29 mouse cellular contexts compared by ENCODE assay signal in the genomic region with DNA sequence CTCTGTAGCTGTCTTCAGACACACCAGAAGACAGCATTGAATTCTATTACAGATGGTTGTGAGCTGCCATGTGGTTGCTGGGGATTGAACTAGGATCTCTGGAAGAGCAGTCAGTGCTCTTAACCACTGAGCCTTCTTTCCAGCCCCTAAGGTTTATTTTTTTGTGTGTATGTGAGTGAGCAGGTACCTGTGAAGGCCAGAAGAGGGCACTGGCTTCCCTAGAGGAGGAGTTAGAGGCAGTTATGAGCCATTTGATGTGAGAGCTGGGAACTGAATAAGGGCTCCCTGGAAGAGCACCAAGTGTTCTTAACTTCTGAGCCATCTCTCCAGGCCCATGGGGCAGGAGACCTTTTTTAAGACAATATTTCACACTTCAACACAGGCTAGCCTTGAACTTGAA. TPM values are rescaled to one million over a fixed set of nuclear protein-coding genes. Genes with fewer than 3 reads are reported as not detected.
DNase-seq lines count a peak whose midpoint lies in the region; ATAC-seq and TF ChIP-seq lines count a peak whose summit lies in the region.
"Had no signal": no experiment of that assay in that cellular context is flagged by ENCODE, and none has a peak within 500 bp of the region (broad histone marks: within the 10 kb centered on the region; RNA-seq: fewer than 3 reads in every experiment).

No protein-coding gene starts in this region.

- TF ChIP-seq EP300 in liver, embryonic 14.5 days (IDR thresholded peaks at IDR 0.05; ENCODE audit: low read depth) = no peak

- peaks cover 13 to 15% of the 10 kb centered on the region in 2 experiments for H3K4me1 ChIP-seq in liver, embryonic 14.5 days (replicated peaks; ENCODE audit: control insufficient read depth in 2 of 2, insufficient read depth in 2 of 2, low read length in 1 of 2)
- H3K4me1 ChIP-seq in liver, embryonic 11.5 days (replicated peaks; ENCODE audit: control insufficient read depth, insufficient read depth, low read length) = peaks cover 13% of the 10 kb centered on the region
- peaks cover 32% of the 10 kb centered on the region for H3K4me1 ChIP-seq in E14TG2a.4 (replicated peaks; ENCODE audit: low read depth, low read length)

- H3K4me3 ChIP-seq in liver, embryonic 14.5 days (ENCODE audit: insufficient read depth in 1 of 2, low read depth in 2 of 2, low read length in 2 of 2) = no peak overlapping the region
- H3K4me3 ChIP-seq in liver, embryonic 11.5 days (ENCODE audit: low read depth, low read length) = no peak overlapping the region
- H3K4me3 ChIP-seq in E14TG2a.4 (replicated peaks; ENCODE audit: low read length) = no peak overlapping the region
- H3K4me3 ChIP-seq: embryonic facial prominence, embryonic 10.5 days; embryonic facial prominence, embryonic 15.5 days; forebrain, embryonic 12.5 days; heart, embryonic 10.5 days; heart, embryonic 15.5 days; hindbrain, embryonic 13.5 days; kidney, embryonic 15.5 days; limb, embryonic 12.5 days; liver, embryonic 12.5 days had no signal

- H3K9ac ChIP-seq in liver, embryonic 14.5 days (replicated peaks) = no peak overlapping the region
- no peak overlapping the region for H3K9ac ChIP-seq in liver, embryonic 11.5 days (ENCODE audit: low read depth, low read length)
- H3K9ac ChIP-seq: embryonic facial prominence, embryonic 15.5 days; forebrain, embryonic 12.5 days; heart, embryonic 15.5 days; hindbrain, embryonic 13.5 days; kidney, embryonic 15.5 days; limb, embryonic 12.5 days; liver, embryonic 12.5 days had no signal

- H3K27ac ChIP-seq in liver, embryonic 14.5 days = no peak overlapping the region
- H3K27ac ChIP-seq in liver, embryonic 11.5 days (ENCODE audit: low read depth, low read length) = no peak overlapping the region
- H3K27ac ChIP-seq: embryonic facial prominence, embryonic 10.5 days; embryonic facial prominence, embryonic 15.5 days; forebrain, embryonic 12.5 days; heart, embryonic 10.5 days; heart, embryonic 15.5 days; hindbrain, embryonic 13.5 days; kidney, embryonic 15.5 days; limb, embryonic 12.5 days; liver, embryonic 12.5 days had no signal

- H3K9me3 ChIP-seq in liver, embryonic 14.5 days (ENCODE audit: control insufficient read depth, low read length) = no peaks in the 10 kb centered on the region
- peaks cover 3% of the 10 kb centered on the region; the same call in 1 of the 2 replicates for H3K9me3 ChIP-seq in liver, embryonic 11.5 days (ENCODE audit: control insufficient read depth, low read length)
- no peaks in the 10 kb centered on the region for H3K9me3 ChIP-seq in E14TG2a.4 (ENCODE audit: low read length)
- H3K9me3 ChIP-seq: embryonic facial prominence, embryonic 10.5 days; embryonic facial prominence, embryonic 15.5 days; forebrain, embryonic 12.5 days; heart, embryonic 10.5 days; heart, embryonic 15.5 days; hindbrain, embryonic 13.5 days; kidney, embryonic 15.5 days; limb, embryonic 12.5 days; liver, embryonic 12.5 days had no signal

- no peak for DNase-seq in liver, embryonic 14.5 days (ENCODE audit: low read depth in 3 of 3, low spot score in 3 of 3)
- no peak for DNase-seq in liver, embryonic 11.5 days (ENCODE audit: low spot score)
- DNase-seq in R1 (ENCODE audit: low read depth, low spot score) = peak; percentile 72
- no peak for DNase-seq in embryo, embryonic 11 days
- DNase-seq in spleen, postnatal 4 days (ENCODE audit: low spot score in 2 of 2) = no peak
- DNase-seq: adrenal gland, adult 2 months; adrenal gland, postnatal 36 days; cerebellum, adult 18-20 months; cerebellum, postnatal 14 days; gastrocnemius, postnatal 25 days; heart, adult 11 months; heart, postnatal 36 days; kidney, adult 18-20 months; kidney, postnatal 4 days; lung, adult 2 months; lung, postnatal 10 days; midbrain, embryonic 14.5 days had no signal

- TF ChIP-seq CTCF in liver, embryonic 14.5 days (IDR thresholded peaks at IDR 0.05; ENCODE audit: low read depth) = peak; percentile 19; the same call in 1 of the 2 replicates
- 0 out of 2 replicates have a peak, but pooled peaks have one; percentile 11 for TF ChIP-seq CTCF in E14TG2a.4 (conservative IDR thresholded peaks at IDR 0.05; ENCODE audit: low read length)

- peaks cover 23% of the 10 kb centered on the region for H3K27me3 ChIP-seq in liver, embryonic 14.5 days (ENCODE audit: control insufficient read depth, insufficient read depth, low read length)
- peaks cover 25% of the 10 kb centered on the region for H3K27me3 ChIP-seq in liver, embryonic 11.5 days (replicated peaks; ENCODE audit: control insufficient read depth, insufficient read depth, low read length)
- peaks cover 61% of the 10 kb centered on the region for H3K27me3 ChIP-seq in E14TG2a.4 (ENCODE audit: insufficient read depth, low read length)

- no peak for ATAC-seq in liver, embryonic 14.5 days (ENCODE audit: insufficient read depth)
- ATAC-seq in liver, embryonic 11.5 days (replicated peaks; ENCODE audit: low FRiP score) = no peak
- ATAC-seq: activated CD4-positive, CD25-positive, alpha-beta regulatory T cell, adult 4 months; liver, embryonic 12.5 days had no signal

- no peaks in the 10 kb centered on the region for H3K36me3 ChIP-seq in liver, embryonic 14.5 days (replicated peaks; ENCODE audit: control insufficient read depth, insufficient read depth, low read depth)
- H3K36me3 ChIP-seq in liver, embryonic 11.5 days (ENCODE audit: control insufficient read depth, insufficient read depth, low read length) = no peaks in the 10 kb centered on the region
- H3K36me3 ChIP-seq in E14TG2a.4 (ENCODE audit: insufficient read depth, low read length) = no peaks in the 10 kb centered on the region
- H3K36me3 ChIP-seq: embryonic facial prominence, embryonic 10.5 days; embryonic facial prominence, embryonic 15.5 days; forebrain, embryonic 12.5 days; heart, embryonic 10.5 days; heart, embryonic 15.5 days; hindbrain, embryonic 13.5 days; kidney, embryonic 15.5 days; limb, embryonic 12.5 days; liver, embryonic 12.5 days had no signal

- H3K4me2 ChIP-seq in liver, embryonic 14.5 days (ENCODE audit: low read depth) = no peak overlapping the region
- H3K4me2 ChIP-seq in liver, embryonic 11.5 days = no peak overlapping the region
- H3K4me2 ChIP-seq: embryonic facial prominence, embryonic 15.5 days; forebrain, embryonic 12.5 days; heart, embryonic 15.5 days; hindbrain, embryonic 13.5 days; kidney, embryonic 15.5 days; limb, embryonic 12.5 days; liver, embryonic 12.5 days had no signal

RNA-seq across cellular contexts. Expression of a gene that starts 2.2 kb away (rescaled TPM):
- 35.4 and 59.7 TPM in 2 replicates for polyA plus RNA-seq in liver, embryonic 14.5 days (2012; rRNA removed)
- 75.9 and 80.3 TPM in 2 replicates for polyA plus RNA-seq in liver, embryonic 14.5 days (2014; fragmentation: Nextera tagmentation; extraction: Ambion mirVana)
- 33.6 and 36.4 TPM in 2 replicates for polyA plus RNA-seq in liver, embryonic 11.5 days (2014; fragmentation: Nextera tagmentation; extraction: Ambion mirVana)
- polyA plus RNA-seq: activated CD4-positive, CD25-positive, alpha-beta regulatory T cell, adult 4 months had no signal

RNA-seq across cellular contexts. Expression of a gene that starts 8.6 kb away (rescaled TPM):
- polyA plus RNA-seq in liver, embryonic 14.5 days (2012; rRNA removed) = 15.0 and 22.8 TPM in 2 replicates
- 42.2 and 47.6 TPM in 2 replicates for polyA plus RNA-seq in liver, embryonic 14.5 days (2014; fragmentation: Nextera tagmentation; extraction: Ambion mirVana)
- polyA plus RNA-seq in liver, embryonic 11.5 days (2014; fragmentation: Nextera tagmentation; extraction: Ambion mirVana) = 75.7 and 80.6 TPM in 2 replicates

RNA-seq across cellular contexts. Expression of a gene that starts 8.9 kb away (rescaled TPM):
- polyA plus RNA-seq in liver, embryonic 14.5 days (2012; rRNA removed) = not detected in 2 replicates
- 0.05 TPM in 1 of 2 replicates, not detected in the other for polyA plus RNA-seq in liver, embryonic 14.5 days (2014; fragmentation: Nextera tagmentation; extraction: Ambion mirVana)
- 0.23 and 0.25 TPM in 2 replicates for polyA plus RNA-seq in liver, embryonic 11.5 days (2014; fragmentation: Nextera tagmentation; extraction: Ambion mirVana)
- polyA plus RNA-seq: cortical plate, adult 2 months had no signal

RNA-seq across cellular contexts. Expression of a gene that starts 43.0 kb away (rescaled TPM):
- 19.4 and 20.5 TPM in 2 replicates for polyA plus RNA-seq in liver, embryonic 14.5 days (2012; rRNA removed)
- 16.4 and 18.2 TPM in 2 replicates for polyA plus RNA-seq in liver, embryonic 14.5 days (2014; fragmentation: Nextera tagmentation; extraction: Ambion mirVana)
- polyA plus RNA-seq in liver, embryonic 11.5 days (2014; fragmentation: Nextera tagmentation; extraction: Ambion mirVana) = 47.2 and 48.5 TPM in 2 replicates

RNA-seq across cellular contexts. Expression of a gene that starts 43.2 kb away (rescaled TPM):
- 4.6 and 9.5 TPM in 2 replicates for polyA plus RNA-seq in liver, embryonic 14.5 days (2012; rRNA removed)
- 5.4 and 6.9 TPM in 2 replicates for polyA plus RNA-seq in liver, embryonic 14.5 days (2014; fragmentation: Nextera tagmentation; extraction: Ambion mirVana)
- polyA plus RNA-seq in liver, embryonic 11.5 days (2014; fragmentation: Nextera tagmentation; extraction: Ambion mirVana) = 16.9 and 18.1 TPM in 2 replicates
